Mouse (Mus musculus) spleen, adult 2 months (tissue): Measurements from ENCODE around the gene Nectin4. TPM values are rescaled to one million over a fixed set of nuclear protein-coding genes. Genes with fewer than 3 reads are reported as not detected.
A peak's percentile ranks its signal among the peaks of the same experiment; 100 is the strongest.

ENCODE experiments used
- DNase-seq, 2 experiments: peaks; one replicate each; pipeline versions ENCODE4 v3.0.0 to v3.0.0-alpha.2; 2012 to 2021; ENCODE audit warnings: low spot score in 2 of 2, low read depth in 1 of 2
- H3K27ac ChIP-seq: fragments of 200-500 bp; 2 replicates; pipeline ENCODE4 v1.5.1; 2012; ENCODE audit warnings: low read length, inconsistent platforms; ENCODE audit not compliant: insufficient read depth
- H3K27me3 ChIP-seq: fragments of 200-500 bp; 2 replicates; pipeline ENCODE4 v1.6.1; 2012; ENCODE audit warnings: mild to moderate bottlenecking, moderate library complexity, low read length, inconsistent platforms; ENCODE audit not compliant: control insufficient read depth, insufficient read depth
- H3K36me3 ChIP-seq: fragments of 200-500 bp; 2 replicates; pipeline ENCODE4 v1.6.1; 2012; ENCODE audit warnings: mild to moderate bottlenecking, low read length, inconsistent platforms; ENCODE audit not compliant: control insufficient read depth, insufficient read depth
- H3K4me1 ChIP-seq: fragments of 200-500 bp; 2 replicates; pipeline ENCODE4 v1.6.1; 2011; ENCODE audit warnings: inconsistent platforms; ENCODE audit not compliant: control insufficient read depth, insufficient read depth, insufficient read length
- H3K4me3 ChIP-seq: fragments of 200-500 bp; 2 replicates; pipeline ENCODE4 v1.5.1; 2011; ENCODE audit warnings: mild to moderate bottlenecking, inconsistent platforms; ENCODE audit not compliant: insufficient read depth, insufficient read length; ENCODE audit errors: extremely low read depth
- CTCF ChIP-seq: fragments of 200-500 bp; IDR thresholded peaks from 2 replicates; pipeline ENCODE4 v1.5.1; 2011; ENCODE audit warnings: mild to moderate bottlenecking, inconsistent platforms; ENCODE audit not compliant: insufficient read depth, insufficient read length, insufficient replicate concordance; ENCODE audit errors: extremely low read depth
- POLR2A ChIP-seq: fragments of 200-500 bp; IDR thresholded peaks from 2 replicates; pipeline ENCODE4 v1.6.1; 2011; ENCODE audit warnings: low read depth, low read length, inconsistent platforms
- WGBS: fragments of 180-500 bp; shearing (Covaris S2); methylation state at CpG from one replicate; pipeline ENCODE4 v1.1.7; 2018; 5-methylcytosine and 5-hydroxymethylcytosine counted together
- polyA plus RNA-seq: library from polyadenylated mRNA; depleted of rRNA; stranded (reverse); fragments of >200 nt; gene quantifications from 2 replicates; pipeline ENCODE4 v1.2.3, GENCODE M21; 2012

Nectin4 gene
- polyA plus RNA-seq, 1 experiment = 1.4 TPM

DNA sequence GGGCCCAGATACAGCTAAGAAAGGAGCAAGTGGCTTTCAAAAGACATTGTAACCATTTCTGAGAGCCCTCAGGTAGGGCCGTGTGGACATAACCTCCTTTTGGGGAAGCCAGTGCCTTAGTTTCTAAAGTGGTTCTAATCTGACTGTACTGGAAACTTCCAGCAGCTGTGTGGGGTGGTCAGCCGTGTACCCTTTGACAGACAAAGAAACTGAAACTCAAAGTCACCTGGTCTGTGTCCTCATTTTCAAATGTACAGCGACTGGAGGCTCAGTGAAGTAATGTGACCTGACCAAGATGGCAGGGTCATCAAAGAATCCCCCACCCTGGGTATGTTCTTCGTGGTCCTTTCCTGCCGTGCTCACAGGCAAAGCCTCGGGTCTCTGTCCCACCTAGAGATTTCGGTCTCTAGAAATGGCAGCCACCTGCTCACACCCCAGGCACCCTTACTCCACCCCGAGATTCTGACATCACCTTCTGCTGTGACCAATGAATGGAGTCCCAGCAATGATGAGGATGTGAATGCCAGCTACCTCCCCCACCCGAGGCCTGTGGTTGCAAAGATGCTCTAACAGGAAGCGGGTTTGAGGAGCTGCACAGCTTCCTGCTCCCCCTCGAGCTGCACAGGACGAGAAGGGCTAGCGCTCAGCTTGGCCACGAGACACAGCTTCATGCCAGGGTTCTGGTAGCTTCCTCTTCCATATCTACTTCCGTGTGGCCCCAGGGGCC, 18.6 kb downstream of the Nectin4 start, which contains the start of gene Arhgap30:
TSS of gene Arhgap30 (plus strand) at position 579 of the 727 bp plus-strand sequence.
- 5% methylated on average over 15 of the region's 15 CpGs for WGBS
- peak; percentile 83 for TF ChIP-seq POLR2A
- TF ChIP-seq CTCF = no peak
- Histone ChIP-seq H3K27ac (peak within 1 kb of the TSS; percentile 99), H3K4me3 (peak within 1 kb of the TSS; percentile 97), H3K4me1 (peaks cover 11% of the 10 kb centered on the region; the same call in 1 of the 2 replicates), H3K27me3 (no peaks in the 10 kb centered on the region), H3K36me3 (peaks cover 6% of the 10 kb centered on the region; the same call in 1 of the 2 replicates)
- peak; percentile 92 to 97 for DNase-seq

- peak; percentile 86 to 87 for DNase-seq
- peak overlapping the region; percentile 97 for H3K4me3 ChIP-seq
- H3K36me3 ChIP-seq = peaks cover 7% of the 10 kb centered on the region; the same call in 1 of the 2 replicates
- H3K27me3 ChIP-seq = no peaks in the 10 kb centered on the region
- 12% methylated on average over 4 of the region's 4 CpGs for WGBS
- H3K27ac ChIP-seq = peak overlapping the region; percentile 99
- TF ChIP-seq POLR2A (peak; percentile 58), CTCF (no peak)
- peaks cover 11% of the 10 kb centered on the region; the same call in 1 of the 2 replicates for H3K4me1 ChIP-seq
These were observed 20.2 kb downstream of the Nectin4 start for GRCm38 (mm10) chr1:171390101-171390500.

GRCm38 (mm10) chr1:171401821-171402220, 31.9 kb downstream of the Nectin4 start:
- no peak for TF ChIP-seq POLR2A
- TF ChIP-seq CTCF = no peak
- no peak for DNase-seq
- H3K4me3 ChIP-seq = no peak overlapping the region
- no peaks in the 10 kb centered on the region for H3K4me1 ChIP-seq
- H3K27ac ChIP-seq = no peak overlapping the region
- H3K27me3 ChIP-seq = no peaks in the 10 kb centered on the region
- peaks cover 60% of the 10 kb centered on the region for H3K36me3 ChIP-seq
- 89% methylated on average over 4 of the region's 4 CpGs for WGBS

- no peak for DNase-seq
- Histone ChIP-seq H3K4me3 (no peak overlapping the region), H3K4me1 (no peaks in the 10 kb centered on the region), H3K27me3 (no peaks in the 10 kb centered on the region), H3K36me3 (peaks cover 63% of the 10 kb centered on the region), H3K27ac (no peak overlapping the region)
- 89% methylated on average over 9 of the region's 9 CpGs for WGBS
- TF ChIP-seq CTCF (no peak), POLR2A (no peak)
These were observed 33.1 kb downstream of the Nectin4 start for GRCm38 (mm10) chr1:171402991-171403390.

- 0 out of 2 replicates have a peak, but pooled peaks cover 4% of the 10 kb centered on the region for H3K4me1 ChIP-seq
- H3K27me3 ChIP-seq = no peaks in the 10 kb centered on the region
- DNase-seq = no peak
- WGBS = 91% methylated on average over 5 of the region's 5 CpGs
- no peak for TF ChIP-seq POLR2A
- no peak for TF ChIP-seq CTCF
- no peak overlapping the region for H3K4me3 ChIP-seq
- no peak overlapping the region for H3K27ac ChIP-seq
- H3K36me3 ChIP-seq = peaks cover 49% of the 10 kb centered on the region
These were observed 37.4 kb downstream of the Nectin4 start for GRCm38 (mm10) chr1:171407263-171407662.

- 72% methylated on average over 1 of the region's 1 CpGs for WGBS
- peaks cover 12% of the 10 kb centered on the region; the same call in 1 of the 2 replicates for H3K4me1 ChIP-seq
- H3K27me3 ChIP-seq = no peaks in the 10 kb centered on the region
- no peak overlapping the region for H3K27ac ChIP-seq
- peak in 1 of 2 experiments; percentile 69 for DNase-seq
- TF ChIP-seq POLR2A (no peak), CTCF (no peak)
- no peak overlapping the region for H3K4me3 ChIP-seq
- peaks cover 27% of the 10 kb centered on the region for H3K36me3 ChIP-seq
These were observed 40.3 kb downstream of the Nectin4 start for GRCm38 (mm10) chr1:171410231-171410630.
